Mouse (Mus musculus) kidney, adult 2 months (tissue): ENCODE data around the gene Gcgr. TPM values are rescaled to one million over a fixed set of nuclear protein-coding genes. Genes with fewer than 3 reads are reported as not detected.

ENCODE experiments used
- DNase-seq: peaks from one replicate; pipeline ENCODE4 v3.0.0; 2021
- H3K27ac ChIP-seq: fragments of 200-500 bp; 2 replicates; pipeline ENCODE4 v1.5.1; 2012; ENCODE audit warnings: low read depth, low read length, control low read depth, inconsistent platforms; ENCODE audit not compliant: insufficient read depth
- H3K27me3 ChIP-seq: fragments of 200-500 bp; replicated peaks from 2 replicates; pipeline ENCODE4 v1.6.1; 2012; ENCODE audit warnings: mild to moderate bottlenecking, moderate library complexity, low read length, inconsistent platforms; ENCODE audit not compliant: control insufficient read depth, insufficient read depth
- H3K36me3 ChIP-seq: fragments of 200-500 bp; 2 replicates; pipeline ENCODE4 v1.6.1; 2012; ENCODE audit warnings: mild to moderate bottlenecking, moderate library complexity, low read length, inconsistent platforms; ENCODE audit not compliant: control insufficient read depth, insufficient read depth
- H3K4me1 ChIP-seq: fragments of 200-500 bp; 2 replicates; pipeline ENCODE4 v1.6.1; 2011; ENCODE audit warnings: low read length; ENCODE audit not compliant: control insufficient read depth, insufficient read depth
- H3K4me3 ChIP-seq: fragments of 200-500 bp; 2 replicates; pipeline ENCODE4 v1.5.1; 2011; ENCODE audit warnings: mild to moderate bottlenecking, low read depth, low read length, control low read depth; ENCODE audit not compliant: insufficient read depth
- POLR2A ChIP-seq: fragments of 200-500 bp; IDR thresholded peaks from one replicate; pipeline ENCODE4 v1.6.1; 2011; ENCODE audit warnings: low read depth, low read length, control low read depth
- WGBS: fragments of 180-500 bp; shearing (Covaris S2); methylation state at CpG from one replicate; pipeline ENCODE4 v1.1.7; 2018; 5-methylcytosine and 5-hydroxymethylcytosine counted together
- polyA plus RNA-seq: library from polyadenylated mRNA; depleted of rRNA; stranded (reverse); fragments of >200 nt; gene quantifications from 2 replicates; pipeline ENCODE4 v1.2.3, GENCODE M21; 2012; rRNA removed

Gcgr gene
- polyA plus RNA-seq, 1 experiment, result 52.8 TPM

DNA sequence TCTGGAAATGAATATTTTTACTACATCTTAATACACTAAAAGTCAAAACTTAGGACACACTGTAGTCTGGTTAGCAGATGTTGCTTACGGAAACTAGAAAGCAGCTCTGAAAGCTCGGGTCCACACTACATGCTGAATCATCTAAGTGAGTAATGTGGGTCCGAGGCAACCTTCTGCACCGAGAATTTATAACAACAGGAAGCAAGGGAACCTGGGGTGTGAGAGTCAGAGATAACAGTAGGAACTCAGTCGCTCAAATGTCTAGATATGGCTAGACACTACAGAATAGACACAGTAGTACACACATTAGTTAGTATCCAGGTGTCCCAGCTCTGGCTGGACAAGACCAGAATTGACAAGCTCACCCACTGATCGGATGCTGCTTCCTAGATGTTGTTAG, 58.0 kb downstream of the Gcgr start:
- Histone ChIP-seq H3K36me3 (no peaks in the 10 kb centered on the region; the same call in 1 of the 2 replicates), H3K4me3 (no peak overlapping the region), H3K27me3 (no peaks in the 10 kb centered on the region), H3K4me1 (no peaks in the 10 kb centered on the region), H3K27ac (no peak overlapping the region)
- no peak for DNase-seq
- no peak for TF ChIP-seq POLR2A
- WGBS, result 85% methylated on average over 6 of the region's 6 CpGs

Other genes with a start within 250 kb of the Gcgr start
- gene Actg1, start 182.2 kb upstream of the Gcgr start, polyA plus RNA-seq, result 828 and 981 TPM in 2 replicates
- 0.16 and 0.19 TPM in 2 replicates for gene Fscn2, start 169.2 kb upstream of the Gcgr start, polyA plus RNA-seq
- 30.3 and 45.1 TPM in 2 replicates for gene Faap100, start 151.9 kb upstream of the Gcgr start, polyA plus RNA-seq
- 39.5 and 45.4 TPM in 2 replicates for gene Nploc4, start 93.0 kb upstream of the Gcgr start, polyA plus RNA-seq
- 0.05 and 0.48 TPM in 2 replicates for gene Tspan10, start 88.1 kb upstream of the Gcgr start, polyA plus RNA-seq
- gene Pde6g, start 77.2 kb upstream of the Gcgr start, polyA plus RNA-seq, result 1.8 TPM in 2 replicates
- gene Oxld1, start 72.6 kb upstream of the Gcgr start, polyA plus RNA-seq, result 48.6 and 49.3 TPM in 2 replicates
- 14.8 and 15.1 TPM in 2 replicates for gene Ccdc137, start 72.6 kb upstream of the Gcgr start, polyA plus RNA-seq
- 21.1 and 23.8 TPM in 2 replicates for gene Arl16, start 63.1 kb upstream of the Gcgr start, polyA plus RNA-seq
- 282 and 300 TPM in 2 replicates for gene Mrpl12, start 46.1 kb upstream of the Gcgr start, polyA plus RNA-seq
- 751 and 939 TPM in 2 replicates for gene Slc25a10, start 38.9 kb upstream of the Gcgr start, polyA plus RNA-seq
- 129 and 131 TPM in 2 replicates for gene Mcrip1, start 19.0 kb downstream of the Gcgr start, polyA plus RNA-seq
- gene Ppp1r27, start 20.4 kb downstream of the Gcgr start, polyA plus RNA-seq, result 9.5 TPM in 1 of 2 replicates, not detected in the other
- 323 and 342 TPM in 2 replicates for gene P4hb, start 42.6 kb downstream of the Gcgr start, polyA plus RNA-seq
- gene Arhgdia, start 50.9 kb downstream of the Gcgr start, polyA plus RNA-seq, result 543 and 613 TPM in 2 replicates
- 18.8 and 29.0 TPM in 2 replicates for gene Alyref, start 67.7 kb downstream of the Gcgr start, polyA plus RNA-seq
- gene Anapc11, start 67.7 kb downstream of the Gcgr start, polyA plus RNA-seq, result 137 and 143 TPM in 2 replicates
- 7.7 and 12.9 TPM in 2 replicates for gene Npb, start 77.8 kb downstream of the Gcgr start, polyA plus RNA-seq
- gene Pcyt2, start 87.2 kb downstream of the Gcgr start, polyA plus RNA-seq, result 432 and 566 TPM in 2 replicates
- gene Sirt7, start 94.5 kb downstream of the Gcgr start, polyA plus RNA-seq, result 72.2 and 76.8 TPM in 2 replicates
- gene Mafg, start 102.9 kb downstream of the Gcgr start, polyA plus RNA-seq, result 62.2 and 66.1 TPM in 2 replicates
- gene Pycr1, start 113.1 kb downstream of the Gcgr start, polyA plus RNA-seq, result 1.0 and 1.5 TPM in 2 replicates
- gene Myadml2, start 117.5 kb downstream of the Gcgr start, polyA plus RNA-seq, result 0.27 and 1.0 TPM in 2 replicates
- gene Notum, start 130.5 kb downstream of the Gcgr start, polyA plus RNA-seq, result 25.5 and 26.1 TPM in 2 replicates
- 105 and 106 TPM in 2 replicates for gene Aspscr1, start 142.3 kb downstream of the Gcgr start, polyA plus RNA-seq
- gene Cenpx, start 183.0 kb downstream of the Gcgr start, polyA plus RNA-seq, result 157 and 166 TPM in 2 replicates
- 17.5 and 19.5 TPM in 2 replicates for gene Lrrc45, start 183.2 kb downstream of the Gcgr start, polyA plus RNA-seq
- gene Rac3, start 190.8 kb downstream of the Gcgr start, polyA plus RNA-seq, result 14.5 and 17.0 TPM in 2 replicates
- gene Dcxr, start 196.6 kb downstream of the Gcgr start, polyA plus RNA-seq, result 910 and 990 TPM in 2 replicates
- 31.3 and 45.3 TPM in 2 replicates for gene Cbr2, start 201.4 kb downstream of the Gcgr start, polyA plus RNA-seq
- gene Hmga1b, start 232.1 kb downstream of the Gcgr start, polyA plus RNA-seq, result 0.53 and 0.55 TPM in 2 replicates